Mouse (Mus musculus): ENCODE measurements around the gene Ctag2.

The Ctag2 gene

GRCm38 (mm10) chrX:65047344-65047743, at the start of gene Ctag2:
Gene Ctag2 (plus strand): TSS chrX:65047644.
- DNase-seq (ENCODE audit: low read depth, low spot score), result no peak

Data from forelimb bud, embryonic 11.5 days (tissue).